In genomic region chr1:158547592-158548211, GRCm38 (mm10) we compare ENCODE assay signal across 9 mouse cellular contexts.
DNase-seq lines count a peak whose midpoint lies in the region; ATAC-seq and TF ChIP-seq lines count a peak whose summit lies in the region.
"Had no signal": no experiment of that assay in that cellular context is flagged by ENCODE, and none has a peak within 500 bp of the region (broad histone marks: within the 10 kb centered on the region; RNA-seq: fewer than 3 reads in every experiment).

No protein-coding gene starts in this region.

- ATAC-seq in embryonic facial prominence, embryonic 11.5 days (replicated peaks; ENCODE audit: insufficient number of reproducible peaks, low FRiP score, low TSS enrichment, low read depth) = no peak
- ATAC-seq in CD4-positive, CD25-positive, alpha-beta regulatory T cell, adult 4 months = no peak

- peak; percentile 19 for DNase-seq in embryonic facial prominence, embryonic 11.5 days (ENCODE audit: low spot score)
- peak; percentile 65 to 78 for DNase-seq in frontal cortex, postnatal 10 days (ENCODE audit: low spot score in 2 of 2)
- peak; percentile 17 to 23 for DNase-seq in layer of hippocampus, postnatal 25 days (ENCODE audit: extremely low spot score in 1 of 2, low spot score in 1 of 2)
- DNase-seq in spleen, postnatal 4 days (ENCODE audit: low spot score in 2 of 2) = no peak
- DNase-seq in gastrocnemius, adult 18-20 months (ENCODE audit: low spot score) = no peak
- no peak for DNase-seq in urinary bladder, postnatal 14 days (ENCODE audit: low spot score)

- WGBS in embryonic facial prominence, embryonic 11.5 days = 15% methylated on average over 3 of the region's 3 CpGs
- 12% methylated on average over 3 of the region's 3 CpGs for WGBS in olfactory bulb, adult 2 months

- no peak overlapping the region for H3K4me3 ChIP-seq in embryonic facial prominence, embryonic 11.5 days (ENCODE audit: low read depth, low read length)
- no peak overlapping the region for H3K4me3 ChIP-seq in olfactory bulb, adult 2 months (ENCODE audit: insufficient read depth, low read depth, low read length)
- H3K4me3 ChIP-seq: heart, embryonic 10.5 days had no signal

- no peaks in the 10 kb centered on the region for H3K9me3 ChIP-seq in embryonic facial prominence, embryonic 11.5 days (replicated peaks; ENCODE audit: control insufficient read depth, low read length)
- H3K9me3 ChIP-seq: heart, embryonic 10.5 days had no signal

- no peaks in the 10 kb centered on the region for H3K4me1 ChIP-seq in embryonic facial prominence, embryonic 11.5 days (ENCODE audit: control insufficient read depth, insufficient read depth, low read length)
- H3K4me1 ChIP-seq in olfactory bulb, adult 2 months (ENCODE audit: control insufficient read depth, insufficient read depth, low read length) = peaks cover 18% of the 10 kb centered on the region

- no peaks in the 10 kb centered on the region for H3K27me3 ChIP-seq in embryonic facial prominence, embryonic 11.5 days (ENCODE audit: control insufficient read depth, insufficient read depth, low read length)

- H3K4me2 ChIP-seq in embryonic facial prominence, embryonic 11.5 days (ENCODE audit: low read depth, low read length) = no peak overlapping the region

- no peak for TF ChIP-seq POLR2A in olfactory bulb, adult 2 months (IDR thresholded peaks at IDR 0.05; ENCODE audit: insufficient read depth, low read depth, low read length)

- H3K9ac ChIP-seq in embryonic facial prominence, embryonic 11.5 days (replicated peaks; ENCODE audit: low read length) = no peak overlapping the region

- TF ChIP-seq CTCF in olfactory bulb, adult 2 months (IDR thresholded peaks at IDR 0.05; ENCODE audit: insufficient read depth, low read depth, low read length) = no peak

- no peak overlapping the region for H3K27ac ChIP-seq in embryonic facial prominence, embryonic 11.5 days (replicated peaks; ENCODE audit: low read depth, low read length)
- peak overlapping the region; percentile 90 for H3K27ac ChIP-seq in olfactory bulb, adult 2 months (ENCODE audit: insufficient read depth, low read depth, low read length)
- H3K27ac ChIP-seq: heart, embryonic 10.5 days had no signal

- no peaks in the 10 kb centered on the region for H3K36me3 ChIP-seq in embryonic facial prominence, embryonic 11.5 days (replicated peaks; ENCODE audit: control insufficient read depth, insufficient read depth, low read depth, low read length)
- H3K36me3 ChIP-seq: heart, embryonic 10.5 days had no signal

Comparison
In these comparisons a context has a peak if more than half of its experiments do, and no peak if none do; other contexts are left out.
1. DNase-seq: peak in embryonic facial prominence, embryonic 11.5 days (single experiment), frontal cortex, postnatal 10 days (2 of 2) and layer of hippocampus, postnatal 25 days (2 of 2); none in spleen, postnatal 4 days (0 of 2), gastrocnemius, adult 18-20 months (single experiment) and urinary bladder, postnatal 14 days (single experiment).